Mouse (Mus musculus): ENCODE measurements around the gene Jhy. TPM values are rescaled to one million over a fixed set of nuclear protein-coding genes. Genes with fewer than 3 reads are reported as not detected.

The Jhy gene
- total RNA-seq, 4 experiments from 2014 or later, result not detected

- DNase-seq (ENCODE audit: low spot score), result no peak
Observed at GRCm38 (mm10) chr9:40927351-40927980, 36.5 kb downstream of the Jhy start.

- DNase-seq (ENCODE audit: low spot score), result no peak
Observed at GRCm38 (mm10) chr9:40917871-40918613, 45.9 kb downstream of the Jhy start.

- no peak for DNase-seq (ENCODE audit: low spot score)
Observed at GRCm38 (mm10) chr9:40908915-40909314, 55.0 kb downstream of the Jhy start.

- DNase-seq (ENCODE audit: low spot score), result no peak
Observed at GRCm38 (mm10) chr9:40908411-40908810, 55.5 kb downstream of the Jhy start.

GRCm38 (mm10) chr9:40907413-40907812 lies 56.5 kb downstream of the Jhy start:
- DNase-seq (ENCODE audit: low spot score), result no peak

DNA sequence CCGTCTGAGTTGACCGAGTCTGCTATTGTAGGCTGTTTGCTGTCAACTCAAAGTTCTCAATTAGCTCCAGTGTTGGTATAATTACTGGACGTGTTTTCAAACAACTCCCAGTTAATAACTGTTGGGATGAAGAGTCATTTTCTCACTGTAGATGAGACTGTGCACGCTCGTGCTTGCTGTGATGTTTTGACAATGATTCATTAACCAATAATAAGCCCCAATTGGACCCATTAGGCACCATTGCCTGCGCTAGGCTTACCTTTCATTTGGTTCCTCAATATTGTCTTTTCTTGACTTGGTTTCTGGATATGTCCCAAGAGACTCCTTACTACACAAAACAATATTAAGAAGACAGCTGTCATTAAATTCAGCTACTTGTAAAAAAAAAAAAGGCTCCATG lies 71.5 kb downstream of the Jhy start:
- DNase-seq (ENCODE audit: low spot score), result no peak

- DNase-seq (ENCODE audit: low spot score), result no peak
Observed at GRCm38 (mm10) chr9:40889389-40889788, 74.5 kb downstream of the Jhy start.

DNA sequence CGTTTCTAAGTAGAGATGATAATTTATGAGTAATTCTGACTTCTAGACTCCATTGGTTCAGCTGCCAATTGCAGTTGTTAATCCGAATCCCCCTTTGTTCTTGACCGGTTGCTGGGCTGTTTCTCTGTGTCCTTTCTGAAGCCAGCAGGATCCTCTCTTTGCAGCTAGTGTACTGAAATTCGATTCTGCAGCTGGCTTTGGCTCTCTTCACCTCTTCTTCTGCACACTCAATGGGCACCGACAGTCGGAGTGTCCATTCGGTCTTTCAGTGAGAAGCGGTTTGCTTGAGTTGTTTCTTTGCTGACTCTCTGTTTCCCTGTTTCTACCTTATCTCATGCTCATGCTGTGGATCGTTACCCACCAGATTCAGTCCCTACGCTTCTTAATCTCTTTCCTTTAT lies 78.2 kb downstream of the Jhy start:
- DNase-seq (ENCODE audit: low spot score), result no peak

DNA sequence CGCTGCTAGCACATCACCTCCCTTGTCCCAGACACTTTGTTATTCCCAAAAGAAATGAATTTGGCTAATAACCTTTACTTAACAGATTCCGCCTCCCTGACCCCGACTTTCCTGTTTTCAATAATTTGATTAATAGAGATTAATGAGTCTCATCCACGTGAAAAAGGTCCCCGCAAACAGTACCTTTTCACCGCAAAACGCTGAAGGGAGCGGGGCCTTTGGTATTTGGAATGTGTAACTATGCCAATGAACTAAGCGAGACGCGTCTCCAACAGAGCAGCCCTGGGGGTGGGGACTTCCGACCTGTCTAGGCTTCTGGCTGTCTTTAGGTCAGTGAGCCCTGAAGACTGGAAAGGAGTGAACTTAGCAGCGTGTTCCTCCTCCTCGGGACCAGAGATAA lies 84.9 kb downstream of the Jhy start:
- no peak for DNase-seq (ENCODE audit: low spot score)

DNA sequence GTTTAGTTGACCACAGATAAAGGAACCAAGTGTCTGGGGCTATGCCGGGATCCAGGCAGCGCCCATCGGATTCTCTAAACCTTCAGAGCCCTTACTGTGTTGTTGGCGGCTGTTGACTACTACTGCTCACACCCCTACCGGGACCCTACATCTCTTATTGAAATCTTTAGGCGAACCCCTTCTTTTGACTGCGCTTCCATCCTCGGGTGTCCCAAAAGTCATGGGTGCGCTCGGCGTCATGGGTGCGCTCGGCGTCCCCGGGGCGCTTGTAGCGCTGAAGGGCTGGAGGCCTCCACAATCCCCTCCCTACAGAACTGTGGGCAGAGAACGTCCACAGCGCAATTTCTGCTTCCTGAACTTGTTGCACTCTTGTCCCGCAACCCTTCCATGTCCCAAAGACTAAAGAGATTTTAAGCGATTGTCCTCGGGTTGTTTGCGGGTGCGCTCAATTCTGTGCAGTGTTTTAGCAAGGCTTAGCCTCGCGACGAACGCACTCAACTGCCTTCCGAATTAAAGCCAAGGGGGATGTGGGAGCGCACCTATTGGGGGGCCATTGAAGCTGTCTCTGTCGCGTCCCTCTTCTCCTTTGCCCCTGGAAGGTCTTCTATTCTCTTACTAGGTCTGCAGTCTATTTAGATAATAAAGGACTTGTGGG lies 85.5 kb downstream of the Jhy start:
- DNase-seq (ENCODE audit: low spot score), result no peak

GRCm38 (mm10) chr9:40877881-40878235 lies 86.1 kb downstream of the Jhy start:
- no peak for DNase-seq (ENCODE audit: low spot score)

GRCm38 (mm10) chr9:40877146-40877880 lies 86.6 kb downstream of the Jhy start:
- DNase-seq (ENCODE audit: low spot score), result no peak

DNA sequence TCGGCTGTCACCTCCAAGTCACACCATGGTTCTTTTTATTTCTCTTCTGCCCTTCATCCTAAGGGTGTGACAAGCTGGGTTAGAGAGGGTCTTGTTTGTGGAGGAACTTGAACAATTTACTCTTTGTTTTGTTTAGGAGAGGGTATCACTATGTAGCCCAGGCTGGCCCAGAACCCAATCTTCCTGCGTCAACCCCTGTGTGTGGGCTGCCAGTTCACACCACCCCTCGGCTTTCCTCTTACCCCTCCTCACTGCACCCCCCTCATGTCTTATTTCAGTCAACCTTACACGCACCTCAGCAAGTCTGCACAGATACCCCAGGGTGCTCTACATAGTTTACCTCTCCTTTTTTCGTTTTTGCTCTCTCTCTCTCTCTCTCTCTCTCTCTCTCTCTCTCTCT lies 87.2 kb downstream of the Jhy start:
- no peak for DNase-seq (ENCODE audit: low spot score)

- DNase-seq (ENCODE audit: low spot score), result no peak
Observed at GRCm38 (mm10) chr9:40876164-40876563, 87.8 kb downstream of the Jhy start.

GRCm38 (mm10) chr9:40875431-40875830 lies 88.5 kb downstream of the Jhy start:
- no peak for DNase-seq (ENCODE audit: low spot score)

DNA sequence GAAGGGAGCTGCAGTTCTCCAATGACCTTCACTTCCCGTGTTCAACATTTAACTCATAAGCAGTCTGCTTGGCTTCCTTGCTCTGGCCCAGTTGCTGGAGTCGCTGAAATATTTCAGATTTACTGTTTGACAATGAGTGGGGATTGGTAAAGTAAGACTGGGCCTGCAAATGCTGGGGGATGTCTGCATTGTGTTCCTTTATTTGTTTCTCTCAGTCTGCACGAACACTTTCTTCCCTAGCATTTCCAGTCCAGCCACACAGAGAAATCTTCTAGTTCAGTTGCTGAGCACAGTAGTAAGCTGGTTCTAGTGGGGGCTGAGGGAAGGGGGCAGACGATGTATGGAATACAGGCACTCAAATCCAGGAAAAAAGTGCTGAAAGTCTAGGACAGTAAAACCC lies 89.0 kb downstream of the Jhy start:
- no peak for DNase-seq (ENCODE audit: low spot score)

DNA sequence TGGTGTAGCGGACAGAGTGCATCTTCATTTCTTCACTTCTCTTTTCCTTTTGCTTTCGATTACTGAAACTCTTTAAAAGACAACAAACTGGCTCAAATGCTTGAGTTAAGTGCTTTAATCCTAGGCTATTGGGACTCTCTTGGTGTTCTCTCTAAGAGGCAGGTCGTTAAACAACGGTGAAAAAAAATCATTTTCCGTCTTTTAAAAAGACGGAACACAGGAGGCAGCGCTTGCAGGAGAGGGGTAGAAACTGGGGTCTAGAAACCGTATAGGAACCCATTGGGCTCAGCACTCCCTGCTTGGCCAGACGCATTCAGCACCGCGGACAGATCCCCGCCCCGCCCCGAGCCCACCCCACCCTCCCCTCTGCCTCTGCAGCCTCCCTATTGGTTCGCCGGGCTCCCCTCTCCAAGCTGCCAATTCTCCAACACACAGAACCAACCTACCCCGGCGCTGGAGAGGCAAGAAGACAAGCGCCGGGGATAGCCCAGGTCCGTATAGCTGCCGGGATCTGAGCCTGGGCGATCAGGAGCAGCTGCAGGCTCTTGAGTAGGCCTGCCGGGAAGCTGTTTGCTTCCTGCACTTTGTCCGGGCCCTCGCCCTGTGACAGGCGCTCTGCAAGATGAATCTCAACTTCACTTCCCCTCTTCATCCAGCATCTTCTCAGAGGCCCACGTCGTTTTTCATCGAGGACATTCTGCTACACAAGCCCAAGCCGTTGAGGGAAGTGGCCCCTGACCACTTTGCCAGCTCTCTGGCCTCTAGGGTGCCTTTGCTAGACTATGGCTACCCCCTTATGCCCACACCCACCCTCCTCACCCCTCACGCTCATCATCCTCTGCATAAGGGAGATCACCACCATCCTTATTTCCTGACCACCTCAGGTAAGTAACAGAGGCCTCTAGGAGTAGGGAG lies 90.1 kb downstream of the Jhy start, which contains the start of gene Bsx:
TSS of gene Bsx (plus strand) at position 572 of the 915 bp plus-strand sequence.
- no peak for DNase-seq (ENCODE audit: low spot score)

GRCm38 (mm10) chr9:40872156-40872478 lies 91.8 kb downstream of the Jhy start:
- no peak for DNase-seq (ENCODE audit: low spot score)

DNA sequence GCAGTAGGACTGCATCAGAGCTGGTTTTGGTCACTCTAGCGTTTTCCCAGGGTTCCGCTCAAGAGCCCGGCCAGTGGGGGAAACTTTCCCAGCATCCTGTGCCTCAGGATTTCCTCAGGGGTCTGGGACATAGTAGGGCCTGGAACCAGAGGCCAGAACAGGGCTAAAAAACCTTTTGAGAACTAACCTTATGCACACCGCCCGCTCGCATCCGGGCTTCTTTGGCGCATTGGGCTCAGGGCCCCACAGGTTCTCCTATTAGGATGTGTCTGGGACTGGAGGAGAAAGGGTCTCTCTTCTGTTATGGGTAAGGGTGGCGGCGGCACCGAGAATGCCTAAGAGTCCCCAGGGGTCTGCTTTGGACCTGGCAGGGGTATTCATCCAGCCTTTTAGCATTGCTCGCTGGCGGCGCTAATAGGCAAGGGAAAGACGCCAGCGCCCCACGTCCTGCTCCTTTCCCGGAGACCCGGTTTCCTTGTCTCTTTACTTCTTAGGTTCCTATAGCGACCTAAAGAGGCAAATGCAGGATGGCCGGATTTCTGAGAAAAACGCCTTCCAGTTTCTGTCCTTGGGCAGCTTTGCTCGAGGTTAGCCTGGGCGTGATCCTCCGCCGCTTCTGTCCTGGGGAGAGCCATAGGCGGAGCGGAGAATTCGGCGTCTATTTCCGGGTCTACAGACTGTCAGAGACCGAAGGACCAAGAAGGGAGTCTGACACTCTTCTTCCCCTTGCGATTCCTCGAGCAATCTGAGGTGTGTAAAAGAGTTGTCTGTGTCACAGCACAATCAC lies 92.4 kb downstream of the Jhy start:
- DNase-seq (ENCODE audit: low spot score), result peak; percentile 5

DNA sequence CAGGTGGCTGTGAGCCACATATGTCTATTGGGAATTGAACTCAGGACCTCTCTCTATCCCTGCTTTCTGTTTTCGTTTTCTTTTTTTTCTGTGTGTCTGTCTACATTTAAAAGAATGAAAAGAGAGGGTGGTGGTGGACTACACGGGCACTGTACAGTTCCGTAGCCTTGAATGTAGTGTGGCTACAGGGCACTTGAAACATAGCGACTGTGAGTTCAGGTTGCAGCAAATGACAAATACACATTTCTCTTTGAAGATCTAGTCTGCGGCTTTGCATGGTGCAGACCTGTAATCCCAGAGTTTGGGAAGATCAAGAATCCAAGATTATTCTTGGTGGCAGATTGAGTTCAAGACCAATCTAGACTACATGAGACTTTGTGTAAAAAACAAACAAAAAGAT lies 93.6 kb downstream of the Jhy start:
- DNase-seq (ENCODE audit: low spot score), result no peak

- DNase-seq (ENCODE audit: low spot score), result no peak
Observed at GRCm38 (mm10) chr9:40859196-40859595, 104.7 kb downstream of the Jhy start.

Data from heart, adult 8-10 months (tissue).